ENCODE assay signal across 17 mouse cellular contexts in the genomic region with DNA sequence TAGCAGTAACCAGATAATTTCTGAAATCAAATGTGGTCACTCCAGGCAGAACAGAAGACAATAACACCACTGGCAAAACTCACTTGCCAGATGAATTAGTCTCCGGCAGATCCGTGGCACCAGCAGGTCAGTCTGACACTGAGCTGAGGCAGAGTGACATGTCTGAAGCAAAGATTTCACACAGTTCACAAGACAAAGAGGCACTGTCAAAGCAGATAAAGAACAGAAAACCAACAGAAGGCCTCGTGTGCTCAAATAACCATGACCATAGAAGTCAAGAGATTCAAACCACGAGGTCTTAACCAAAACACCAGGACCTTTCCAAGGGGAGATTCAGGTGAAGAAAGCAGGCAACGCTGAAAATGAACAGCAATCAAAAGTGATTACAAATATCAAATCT.
DNase-seq lines count a peak whose midpoint lies in the region.
"Had no signal": no experiment of that assay in that cellular context is flagged by ENCODE, and none has a peak within 500 bp of the region (broad histone marks: within the 10 kb centered on the region; RNA-seq: fewer than 3 reads in every experiment).

No protein-coding gene starts in this region.

- intact Hi-C loops in heart, postnatal 10 days (cut with DNase I), result no loop called here

- DNase-seq in embryo, embryonic 10 days (ENCODE audit: low spot score), result peak; percentile 58
- DNase-seq in embryo, embryonic 9.5 days (ENCODE audit: extremely low spot score), result no peak
- DNase-seq in ovary, postnatal 36 days (ENCODE audit: low spot score), result peak; percentile 14
- DNase-seq in ovary, postnatal 14 days (ENCODE audit: low spot score), result no peak
- DNase-seq in mesoderm, embryonic 11.5 days (ENCODE audit: low read depth, low spot score), result peak; percentile 21
- DNase-seq in left cerebral cortex, adult 9 months (ENCODE audit: low spot score in 2 of 2), result no peak
- DNase-seq in kidney, adult 8-10 months, result no peak
- DNase-seq in heart, postnatal 10 days, result no peak
- DNase-seq: cerebellum, adult 11-12 months; cerebellum, postnatal 36 days; gastrocnemius, adult 2 months; heart, adult 18-20 months; kidney, adult 2 months; kidney, postnatal 36 days; layer of hippocampus, adult 9-11 months; lung, postnatal 14 days; thymus, adult 18-20 months had no signal

Comparison
In these comparisons a context has a peak if more than half of its experiments do, and no peak if none do; other contexts are left out.
1. DNase-seq: peak in embryo, embryonic 10 days (single experiment), ovary, postnatal 36 days (single experiment) and mesoderm, embryonic 11.5 days (single experiment); none in embryo, embryonic 9.5 days (single experiment), ovary, postnatal 14 days (single experiment), left cerebral cortex, adult 9 months (0 of 2), kidney, adult 8-10 months (0 of 2) and heart, postnatal 10 days (0 of 2).